Mouse (Mus musculus) small intestine, adult 2 months (tissue): Measurements from ENCODE around the gene Coro2b.

Experiments used
- CTCF ChIP-seq: fragments of 200-500 bp; IDR thresholded peaks from 2 replicates; pipeline ENCODE4 v1.5.1; 2012; ENCODE audit warnings: low read depth, mild to moderate bottlenecking, control low read depth, inconsistent platforms, low read length, moderate library complexity, mixed read lengths; ENCODE audit not compliant: insufficient replicate concordance, insufficient read length; ENCODE audit errors: extremely low read depth
- POLR2A ChIP-seq: fragments of 200-500 bp; IDR thresholded peaks from 2 replicates; pipeline ENCODE4 v1.6.1; 2012; ENCODE audit warnings: low read depth, mild to moderate bottlenecking, control low read depth, inconsistent platforms, low read length, moderate library complexity

DNA sequence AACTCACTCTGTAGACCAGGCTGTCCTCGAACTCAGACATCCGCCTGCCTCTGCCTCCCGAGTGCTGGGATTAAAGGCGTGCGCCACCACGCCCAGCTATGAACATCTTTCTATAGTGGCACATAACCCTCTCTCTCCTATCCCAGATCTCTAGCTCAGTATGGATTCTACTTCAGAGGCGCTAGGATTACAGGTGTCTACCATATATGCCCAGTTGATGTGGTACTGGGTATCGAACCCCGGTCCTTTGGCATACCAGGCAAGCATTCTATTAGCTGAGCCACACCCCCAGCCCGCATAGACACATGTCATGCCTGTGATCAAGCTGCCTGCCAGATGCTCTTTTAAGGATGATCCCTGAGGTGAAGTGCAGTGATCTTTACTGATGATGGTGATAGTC, 113.0 kb downstream of the Coro2b start:
- TF ChIP-seq CTCF (no peak), POLR2A (no peak)
